ENCODE assay signal across 20 mouse cellular contexts in the genomic region with DNA sequence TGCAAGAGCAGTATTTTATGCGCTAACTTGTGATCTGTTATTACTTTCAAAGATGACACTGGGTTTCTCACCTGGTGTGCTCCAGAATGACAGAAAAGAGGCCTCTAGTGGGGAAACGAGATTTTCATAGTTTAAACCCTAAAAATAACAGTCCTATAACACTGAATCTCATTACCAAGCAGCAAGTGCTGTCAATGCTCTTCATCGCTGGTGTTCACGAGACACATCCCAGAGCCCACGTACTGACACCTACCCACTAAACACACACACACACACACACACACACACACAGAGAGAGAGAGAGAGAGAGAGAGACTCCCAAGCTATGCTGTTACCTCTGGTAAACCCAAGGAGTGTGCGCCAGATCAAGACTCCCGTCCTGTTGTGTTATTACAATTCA.
DNase-seq lines count a peak whose midpoint lies in the region; ATAC-seq and TF ChIP-seq lines count a peak whose summit lies in the region.
"Had no signal": no experiment of that assay in that cellular context is flagged by ENCODE, and none has a peak within 500 bp of the region (broad histone marks: within the 10 kb centered on the region; RNA-seq: fewer than 3 reads in every experiment).

No protein-coding gene starts in this region.

- intact Hi-C loops in heart, postnatal 36 days (cut with DNase I): no loop called here

- no peak overlapping the region for H3K4me2 ChIP-seq in forebrain, postnatal 0 days (ENCODE audit: low read depth)
- H3K4me2 ChIP-seq in forebrain, embryonic 12.5 days: no peak overlapping the region
- H3K4me2 ChIP-seq: embryonic facial prominence, embryonic 13.5 days; hindbrain, embryonic 14.5 days; intestine, embryonic 15.5 days; kidney, embryonic 15.5 days; liver, embryonic 13.5 days; neural tube, embryonic 12.5 days; stomach, embryonic 15.5 days had no signal

- H3K4me1 ChIP-seq in forebrain, postnatal 0 days (ENCODE audit: insufficient read depth): peaks cover 3% of the 10 kb centered on the region; the same call in 1 of the 2 replicates
- H3K4me1 ChIP-seq in forebrain, embryonic 12.5 days: no peaks in the 10 kb centered on the region
- H3K4me1 ChIP-seq in lung, adult 2 months (ENCODE audit: control insufficient read depth, insufficient read depth, low read length): no peaks in the 10 kb centered on the region
- H3K4me1 ChIP-seq: embryonic facial prominence, embryonic 13.5 days; heart, embryonic 10.5 days; intestine, embryonic 15.5 days; liver, embryonic 13.5 days; neural tube, embryonic 12.5 days; stomach, embryonic 15.5 days had no signal

- no peak overlapping the region for H3K9ac ChIP-seq in forebrain, postnatal 0 days
- H3K9ac ChIP-seq in forebrain, embryonic 12.5 days: no peak overlapping the region
- H3K9ac ChIP-seq: embryonic facial prominence, embryonic 13.5 days; hindbrain, embryonic 14.5 days; intestine, embryonic 15.5 days; kidney, embryonic 15.5 days; liver, embryonic 13.5 days; neural tube, embryonic 12.5 days; stomach, embryonic 15.5 days had no signal

- peak; percentile 76 for ATAC-seq in forebrain, postnatal 0 days
- ATAC-seq in forebrain, embryonic 12.5 days (ENCODE audit: low FRiP score): no peak; the same call in 1 of the 2 replicates
- ATAC-seq: intestine, embryonic 15.5 days had no signal

- TF ChIP-seq POLR2A in lung, adult 2 months (IDR thresholded peaks at IDR 0.05; ENCODE audit: borderline replicate concordance, extremely low read depth, low read depth, low read length): no peak

- DNase-seq in forebrain, postnatal 0 days: peak; percentile 61
- peak; percentile 89 for DNase-seq in brain, adult 2 months (ENCODE audit: low read depth, low spot score)
- DNase-seq in frontal cortex, postnatal 10 days (ENCODE audit: low spot score in 2 of 2): peak; percentile 36 to 77
- DNase-seq in right cerebral cortex, adult 18-20 months: peak; percentile 73
- DNase-seq in urinary bladder, adult 18-20 months (ENCODE audit: low spot score in 2 of 2): no peak
- no peak for DNase-seq in lung, adult 2 months
- DNase-seq in heart, postnatal 36 days: no peak
- DNase-seq: adrenal gland, adult 8-10 months; cerebellum, adult 8-10 months; heart, postnatal 10 days; liver, embryonic 13.5 days; spleen, adult 18-20 months had no signal

- H3K9me3 ChIP-seq in forebrain, postnatal 0 days (ENCODE audit: low read length): no peaks in the 10 kb centered on the region
- H3K9me3 ChIP-seq in forebrain, embryonic 12.5 days: no peaks in the 10 kb centered on the region
- H3K9me3 ChIP-seq: embryonic facial prominence, embryonic 13.5 days; heart, embryonic 10.5 days; intestine, embryonic 15.5 days; kidney, embryonic 15.5 days; neural tube, embryonic 12.5 days; stomach, embryonic 15.5 days had no signal

- no peaks in the 10 kb centered on the region for H3K36me3 ChIP-seq in forebrain, postnatal 0 days (ENCODE audit: insufficient read depth)
- H3K36me3 ChIP-seq in forebrain, embryonic 12.5 days (replicated peaks): no peaks in the 10 kb centered on the region
- H3K36me3 ChIP-seq: embryonic facial prominence, embryonic 13.5 days; heart, embryonic 10.5 days; intestine, embryonic 15.5 days; kidney, embryonic 15.5 days; liver, embryonic 13.5 days; neural tube, embryonic 12.5 days; stomach, embryonic 15.5 days had no signal

- peak overlapping the region; percentile 54; the same call in 1 of the 2 replicates for H3K27ac ChIP-seq in forebrain, postnatal 0 days (ENCODE audit: low read depth, low read length)
- H3K27ac ChIP-seq in forebrain, embryonic 12.5 days: no peak overlapping the region
- H3K27ac ChIP-seq: embryonic facial prominence, embryonic 13.5 days; heart, embryonic 10.5 days; hindbrain, embryonic 14.5 days; intestine, embryonic 15.5 days; kidney, embryonic 15.5 days; liver, embryonic 13.5 days; neural tube, embryonic 12.5 days; stomach, embryonic 15.5 days had no signal

- no peak overlapping the region for H3K4me3 ChIP-seq in forebrain, postnatal 0 days (ENCODE audit: low read depth, low read length)
- H3K4me3 ChIP-seq in forebrain, embryonic 12.5 days (replicated peaks): no peak overlapping the region
- no peak overlapping the region for H3K4me3 ChIP-seq in lung, adult 2 months (replicated peaks; ENCODE audit: extremely low read depth, low read depth, low read length)
- H3K4me3 ChIP-seq: embryonic facial prominence, embryonic 13.5 days; heart, embryonic 10.5 days; intestine, embryonic 15.5 days; kidney, embryonic 15.5 days; liver, embryonic 13.5 days; neural tube, embryonic 12.5 days; stomach, embryonic 15.5 days had no signal

- WGBS in forebrain, postnatal 0 days: 51% methylated on average over 7 of the region's 7 CpGs
- 82% methylated on average over 7 of the region's 7 CpGs for WGBS in forebrain, embryonic 12.5 days
- 75% methylated on average over 7 of the region's 7 CpGs for WGBS in lung, adult 2 months

- TF ChIP-seq CTCF in forebrain, postnatal 0 days (IDR thresholded peaks at IDR 0.05; ENCODE audit: low read depth): 0 out of 2 replicates have a peak, but pooled peaks have one; percentile 9
- no peak for TF ChIP-seq CTCF in lung, adult 2 months (IDR thresholded peaks at IDR 0.05; ENCODE audit: insufficient read depth, low read length)

- no peaks in the 10 kb centered on the region for H3K27me3 ChIP-seq in forebrain, postnatal 0 days (ENCODE audit: insufficient read depth, low read length)
- no peaks in the 10 kb centered on the region for H3K27me3 ChIP-seq in forebrain, embryonic 12.5 days
- H3K27me3 ChIP-seq: embryonic facial prominence, embryonic 13.5 days; intestine, embryonic 15.5 days; kidney, embryonic 15.5 days; liver, embryonic 13.5 days; neural tube, embryonic 12.5 days; stomach, embryonic 15.5 days had no signal

Comparison
In these comparisons a context has a peak if more than half of its experiments do, and no peak if none do; other contexts are left out.
1. DNase-seq: peak in forebrain, postnatal 0 days (single experiment), brain, adult 2 months (single experiment), frontal cortex, postnatal 10 days (2 of 2) and right cerebral cortex, adult 18-20 months (single experiment); none in urinary bladder, adult 18-20 months (0 of 2), lung, adult 2 months (single experiment) and heart, postnatal 36 days (0 of 2).